In the genomic region with DNA sequence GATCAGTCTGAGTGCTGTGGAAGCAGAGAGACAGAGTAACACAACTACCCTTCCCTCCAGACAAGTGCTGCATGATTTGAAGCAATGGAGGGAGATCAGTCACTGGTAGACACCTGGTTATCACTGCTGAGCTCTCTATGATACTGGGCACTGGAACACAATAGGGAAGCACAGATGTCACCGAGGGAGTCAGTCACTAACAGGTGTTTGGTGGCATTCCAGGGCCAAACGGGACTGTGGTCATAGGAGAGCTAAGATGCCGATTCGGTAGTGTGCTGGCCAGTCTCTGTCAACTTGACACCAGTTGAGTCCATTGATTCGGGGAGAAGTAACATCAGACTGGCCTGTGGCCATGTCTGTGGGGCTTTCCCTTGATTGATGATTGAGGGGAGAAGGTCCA, we compare ENCODE assay signal across 26 mouse cellular contexts. TPM values are rescaled to one million over a fixed set of nuclear protein-coding genes. Genes with fewer than 3 reads are reported as not detected.
"Had no signal": no experiment of that assay in that cellular context is flagged by ENCODE, and none has a peak within 500 bp of the region (broad histone marks: within the 10 kb centered on the region; RNA-seq: fewer than 3 reads in every experiment).

No protein-coding gene starts in this region.

- H3K4me1 ChIP-seq: intestine, embryonic 15.5 days; limb, embryonic 10.5 days; limb, embryonic 12.5 days; liver, embryonic 13.5 days had no signal

- H3K36me3 ChIP-seq: heart, embryonic 15.5 days; intestine, embryonic 15.5 days; limb, embryonic 10.5 days; liver, embryonic 13.5 days; liver, embryonic 15.5 days had no signal

- H3K4me2 ChIP-seq: heart, embryonic 11.5 days; heart, embryonic 13.5 days; heart, embryonic 15.5 days; hindbrain, embryonic 13.5 days; hindbrain, embryonic 15.5 days; intestine, embryonic 15.5 days; limb, embryonic 12.5 days; liver, embryonic 11.5 days; liver, embryonic 13.5 days; liver, embryonic 15.5 days had no signal

- DNase-seq: gastrocnemius, postnatal 14 days; heart, adult 2 months; heart, postnatal 14 days; heart, postnatal 36 days; kidney, adult 18-20 months; kidney, adult 8-10 months; kidney, postnatal 10 days; kidney, postnatal 25 days; kidney, postnatal 4 days; liver; liver, embryonic 13.5 days had no signal

- H3K9ac ChIP-seq: heart, embryonic 13.5 days; heart, embryonic 15.5 days; hindbrain, embryonic 13.5 days; hindbrain, embryonic 15.5 days; intestine, embryonic 15.5 days; limb, embryonic 12.5 days; liver, embryonic 13.5 days; liver, embryonic 15.5 days had no signal

- H3K9me3 ChIP-seq: heart, embryonic 13.5 days; heart, embryonic 15.5 days; hindbrain, embryonic 13.5 days; hindbrain, embryonic 15.5 days; intestine, embryonic 15.5 days; limb, embryonic 10.5 days; liver, embryonic 13.5 days; liver, embryonic 15.5 days had no signal

- H3K27me3 ChIP-seq: heart, embryonic 15.5 days; hindbrain, embryonic 13.5 days; hindbrain, embryonic 15.5 days; intestine, embryonic 15.5 days; limb, embryonic 12.5 days had no signal

- H3K4me3 ChIP-seq: heart, adult 2 months; heart, embryonic 13.5 days; heart, embryonic 15.5 days; hindbrain, embryonic 13.5 days; hindbrain, embryonic 15.5 days; intestine, embryonic 15.5 days; layer of hippocampus, adult 2 months; left cerebral cortex, adult 2 months; limb, embryonic 10.5 days; limb, embryonic 12.5 days; liver, embryonic 13.5 days; liver, embryonic 15.5 days had no signal

- H3K27ac ChIP-seq: heart, adult 2 months; heart, embryonic 13.5 days; heart, embryonic 15.5 days; hindbrain, embryonic 15.5 days; intestine, embryonic 15.5 days; layer of hippocampus, adult 2 months; left cerebral cortex, adult 2 months; limb, embryonic 10.5 days; limb, embryonic 12.5 days; liver, embryonic 13.5 days; liver, embryonic 15.5 days had no signal

- ATAC-seq: inflammation-experienced regulatory T-cells, adult 6 months; intestine, embryonic 15.5 days; intestine, postnatal 0 days had no signal

RNA-seq across cellular contexts. Expression of a gene that starts 20.3 kb away (rescaled TPM):
- total RNA-seq: granulocyte monocyte progenitor cell, adult 5-6 weeks had no signal
- polyA plus RNA-seq: inflammation-experienced regulatory T-cells, adult 6 months had no signal
